Mouse (Mus musculus) layer of hippocampus, adult 2 months (tissue): Measurements from ENCODE around the gene Tex10. TPM values are rescaled to one million over a fixed set of nuclear protein-coding genes. Genes with fewer than 3 reads are reported as not detected.
A peak's percentile ranks its signal among the peaks of the same experiment; 100 is the strongest.

Experiments used
- DNase-seq, 2 experiments: peaks; one replicate each; pipeline ENCODE4 v3.0.0; 2022; ENCODE audit warnings: low spot score in 2 of 2
- H3K27ac ChIP-seq: fragments of 200-600 bp; 2 replicates; pipeline ENCODE4 v1.8.1; 2022
- H3K4me3 ChIP-seq: fragments of 200-600 bp; 2 replicates; pipeline ENCODE4 v1.8.1; 2022; ENCODE audit warnings: mild to moderate bottlenecking
- CTCF ChIP-seq: fragments of 200-600 bp; conservative IDR thresholded peaks from 2 replicates; pipeline ENCODE4 v1.8.1; 2022; ENCODE audit warnings: antibody characterized with exemption, mild to moderate bottlenecking, moderate library complexity
- long read RNA-seq, 2 experiments: library from polyadenylated mRNA; stranded (forward); transcript quantifications; one replicate each; pipeline ENCODE4 v2.0.0; 2021; ENCODE audit warnings: borderline mapping rate in 2 of 2
- total RNA-seq, 2 experiments: library from RNA; stranded (reverse); gene quantifications; 2 replicates each; pipeline ENCODE4 v1.2.3; 2021

Tex10 gene
- 10 to 100 TPM; 28.8 to 30.3 TPM for total RNA-seq
- long read RNA-seq, experiment 1, transcript Tex10-201 (15 exons, 3,102 nt), result major isoform, 10 of 20 reads
- long read RNA-seq, experiment 1, partial matches to known transcripts, result 6 of 20 reads
- long read RNA-seq, experiment 1, other reads (novel, unspliced or antisense), result 4 of 20 reads
- long read RNA-seq, experiment 2, transcript Tex10-201 (15 exons, 3,102 nt), result major isoform, 14 of 26 reads
- long read RNA-seq, experiment 2, partial matches to known transcripts, result 8 of 26 reads
- long read RNA-seq, experiment 2, other reads (novel, unspliced or antisense), result 4 of 26 reads

- no peak for TF ChIP-seq CTCF
- DNase-seq, result peak; percentile 87 to 90
- Histone ChIP-seq H3K4me3 (peak within 1 kb of the TSS; percentile 91), H3K27ac (peak within 1 kb of the TSS; percentile 85)
Observed at GRCm38 (mm10) chr4:48472792-48473650, at the start of gene Tex10. Gene Tex10 (minus strand): TSS chr4:48473459.

- Histone ChIP-seq H3K4me3 (no peak overlapping the region), H3K27ac (no peak overlapping the region)
- TF ChIP-seq CTCF, result no peak
- DNase-seq, result no peak
Observed at GRCm38 (mm10) chr4:48510861-48511260, 37.6 kb upstream of the Tex10 start.

GRCm38 (mm10) chr4:48492510-48492909 lies 19.3 kb upstream of the Tex10 start:
- Histone ChIP-seq H3K4me3 (no peak overlapping the region), H3K27ac (no peak overlapping the region)
- no peak for DNase-seq
- TF ChIP-seq CTCF, result no peak

DNA sequence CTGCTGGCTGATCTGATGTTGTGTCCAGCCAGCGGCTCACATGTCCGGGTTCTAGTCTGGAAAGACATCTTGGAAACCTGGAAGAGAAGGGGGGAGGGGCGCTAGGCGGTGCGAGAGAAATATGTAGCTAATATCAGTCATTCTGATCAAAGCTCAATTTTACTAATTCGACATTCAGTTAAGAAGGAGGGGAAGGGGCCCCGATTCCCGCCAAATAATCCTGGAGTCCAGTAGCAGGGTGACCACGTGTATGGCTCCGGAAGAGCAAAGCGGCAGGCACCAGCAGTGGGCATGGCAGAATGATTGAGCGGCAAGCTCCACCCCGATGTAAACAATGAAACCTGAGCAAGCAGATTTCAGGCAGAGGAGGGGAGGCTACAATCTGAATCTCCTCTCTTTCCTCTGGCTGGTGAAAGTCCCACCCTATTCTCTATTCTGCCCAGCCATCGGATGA lies 18.1 kb upstream of the Tex10 start:
- Histone ChIP-seq H3K4me3 (peak overlapping the region; percentile 26; the same call in 1 of the 2 replicates), H3K27ac (no peak overlapping the region)
- TF ChIP-seq CTCF, result no peak
- DNase-seq, result no peak

- H3K27ac ChIP-seq, result no peak overlapping the region
- no peak for TF ChIP-seq CTCF
- no peak overlapping the region for H3K4me3 ChIP-seq
- DNase-seq, result no peak
Observed at GRCm38 (mm10) chr4:48488916-48489315, 15.7 kb upstream of the Tex10 start.

GRCm38 (mm10) chr4:48481287-48481686 lies 8.0 kb upstream of the Tex10 start:
- DNase-seq, result no peak

GRCm38 (mm10) chr4:48473651-48474011 lies 372 bp upstream of the Tex10 start:
- DNase-seq, result no peak
- TF ChIP-seq CTCF, result no peak
- peak overlapping the region; percentile 91 for H3K4me3 ChIP-seq
- H3K27ac ChIP-seq, result peak overlapping the region; percentile 85; the same call in 1 of the 2 replicates

More at GRCm38 (mm10) chr4:48481287-48481686, 8.0 kb upstream of the Tex10 start:
- peak; percentile 74 for TF ChIP-seq CTCF
- Histone ChIP-seq H3K4me3 (no peak overlapping the region), H3K27ac (no peak overlapping the region)

DNA sequence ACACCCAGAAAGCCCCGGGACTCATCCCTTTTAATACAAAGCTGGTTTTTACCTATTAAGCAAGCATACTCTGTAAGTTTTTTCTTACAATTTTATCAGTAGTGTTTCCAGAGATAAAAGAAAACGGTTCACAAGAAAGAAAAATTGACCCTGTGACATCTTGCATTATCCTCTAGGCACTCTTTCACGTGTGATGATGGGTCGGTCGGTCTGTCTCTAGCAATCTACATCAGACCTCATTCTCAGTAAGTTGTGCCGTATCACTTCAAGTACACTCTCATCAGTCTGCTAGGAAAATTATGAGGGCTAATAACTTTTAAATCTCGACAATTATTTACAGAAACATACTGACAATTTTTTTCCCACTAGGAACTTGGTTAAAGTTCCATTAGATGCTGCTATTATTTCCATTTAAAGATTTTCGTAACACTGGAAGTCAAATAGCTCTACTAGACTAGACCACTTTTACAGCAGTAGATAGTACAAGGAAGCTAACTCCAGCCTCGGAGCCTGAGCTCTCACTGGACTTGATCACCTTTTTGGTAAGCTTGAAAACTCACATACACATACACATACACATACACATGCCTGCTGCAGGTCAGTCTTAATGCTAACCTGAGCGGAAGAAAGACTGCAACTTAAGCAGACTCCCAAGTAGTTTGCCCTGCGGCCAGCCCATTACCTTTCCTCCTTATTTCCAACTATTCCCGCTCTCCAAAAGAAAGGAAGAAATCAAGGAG lies 1.0 kb downstream of the Tex10 start:
- peak overlapping the region; percentile 85; the same call in 1 of the 2 replicates for H3K27ac ChIP-seq
- no peak for DNase-seq
- TF ChIP-seq CTCF, result no peak
- peak overlapping the region; percentile 91 for H3K4me3 ChIP-seq

DNA sequence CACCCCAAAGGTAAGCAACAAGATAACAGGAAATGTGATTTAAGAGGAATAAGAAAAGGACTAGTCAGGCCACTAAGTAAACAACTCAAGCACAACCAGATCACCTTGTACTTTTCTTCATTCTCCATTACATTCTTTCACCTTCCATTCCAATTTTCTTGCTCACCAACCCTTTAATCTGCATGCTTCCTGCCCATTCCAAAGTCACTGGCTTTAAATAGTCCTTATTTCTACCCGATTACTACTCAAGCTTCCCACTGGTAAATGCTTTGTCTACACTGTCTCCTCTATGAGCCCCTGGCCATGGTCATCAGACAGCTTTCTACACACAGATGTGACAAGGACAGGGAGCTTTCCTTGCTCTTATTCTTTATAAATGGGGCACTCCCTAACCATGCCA lies 2.3 kb downstream of the Tex10 start:
- no peak for DNase-seq
- H3K4me3 ChIP-seq, result no peak overlapping the region
- no peak overlapping the region for H3K27ac ChIP-seq
- TF ChIP-seq CTCF, result no peak

GRCm38 (mm10) chr4:48461060-48461459 lies 12.2 kb downstream of the Tex10 start:
- TF ChIP-seq CTCF, result no peak
- Histone ChIP-seq H3K27ac (no peak overlapping the region), H3K4me3 (no peak overlapping the region)
- DNase-seq, result no peak

DNA sequence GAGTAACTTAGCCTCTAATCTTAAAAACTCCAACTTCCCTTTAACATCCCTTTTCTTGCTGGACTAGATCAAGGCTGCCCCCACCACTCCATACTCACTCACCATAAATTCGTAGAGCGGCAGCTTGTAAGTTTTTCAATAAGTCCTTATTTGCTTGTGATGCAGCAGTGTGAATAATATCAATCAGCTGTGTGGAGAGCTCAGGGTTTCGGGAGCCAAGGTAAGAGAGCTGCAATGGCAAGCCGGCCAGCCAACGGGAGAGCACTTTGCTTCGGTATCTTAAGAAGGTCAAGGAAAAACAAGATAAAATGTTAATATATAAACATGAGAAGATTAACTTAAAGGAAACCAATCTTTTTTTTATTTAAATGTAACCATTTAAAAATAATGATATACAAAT lies 14.8 kb downstream of the Tex10 start:
- H3K27ac ChIP-seq, result no peak overlapping the region
- H3K4me3 ChIP-seq, result no peak overlapping the region
- no peak for DNase-seq
- no peak for TF ChIP-seq CTCF

DNA sequence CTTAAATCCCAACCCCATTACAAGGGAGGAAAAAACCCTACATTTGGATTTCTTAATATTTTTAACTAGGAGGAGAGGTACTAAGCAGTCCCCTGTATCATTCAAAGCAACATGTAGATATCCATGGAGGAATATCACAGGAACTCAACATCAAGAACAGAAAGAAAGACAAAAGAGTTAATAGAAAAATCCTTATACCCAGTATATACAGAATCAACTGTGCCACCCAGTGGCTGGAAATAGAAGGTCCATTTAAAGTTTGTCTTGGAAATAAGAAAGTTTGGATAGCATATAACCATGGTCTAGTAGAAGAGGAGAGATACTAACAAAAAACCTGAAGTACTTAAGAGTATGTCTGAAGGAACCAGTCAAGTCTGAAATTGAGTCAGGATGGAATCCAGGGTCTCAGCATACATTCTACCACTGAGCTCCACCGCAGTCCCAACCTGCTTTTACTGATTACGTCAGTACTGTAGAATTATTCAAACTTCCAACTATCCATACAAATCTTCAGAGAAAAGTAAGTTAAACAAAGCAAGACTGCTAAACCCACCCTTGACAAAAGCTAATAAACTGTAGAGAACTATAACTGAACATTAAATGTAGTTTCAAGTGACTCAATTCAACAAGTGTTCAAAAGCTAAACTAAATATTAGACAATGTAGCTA lies 19.0 kb downstream of the Tex10 start:
- Histone ChIP-seq H3K27ac (no peak overlapping the region), H3K4me3 (no peak overlapping the region)
- no peak for DNase-seq
- TF ChIP-seq CTCF, result peak; percentile 80
